Mouse (Mus musculus) kidney, adult 2 months (tissue): ENCODE results near the gene Gm4792.

Experiments
- CTCF ChIP-seq: fragments of 200-500 bp; conservative IDR thresholded peaks from 2 replicates; pipeline ENCODE4 v1.5.1; 2011; ENCODE audit warnings: low read depth, mild to moderate bottlenecking, control low read depth, low read length, moderate library complexity, mixed read lengths; ENCODE audit not compliant: insufficient read depth, insufficient read length
- POLR2A ChIP-seq: fragments of 200-500 bp; IDR thresholded peaks from one replicate; pipeline ENCODE4 v1.6.1; 2011; ENCODE audit warnings: low read depth, low read length, control low read depth

- TF ChIP-seq CTCF (no peak), POLR2A (no peak)
These were observed 43.0 kb upstream of the Gm4792 start for GRCm38 (mm10) chr10:94341501-94341900.
